Comparison of ENCODE assay signal across 21 mouse cellular contexts in genomic region chr12:100134395-100134936, GRCm38 (mm10). TPM values are rescaled to one million over a fixed set of nuclear protein-coding genes. Genes with fewer than 3 reads are reported as not detected.
DNase-seq lines count a peak whose midpoint lies in the region; ATAC-seq and TF ChIP-seq lines count a peak whose summit lies in the region.
"Had no signal": no experiment of that assay in that cellular context is flagged by ENCODE, and none has a peak within 500 bp of the region (broad histone marks: within the 10 kb centered on the region; RNA-seq: fewer than 3 reads in every experiment).

No protein-coding gene starts in this region.

- no peaks in the 10 kb centered on the region; the same call in 1 of the 2 replicates for H3K4me1 ChIP-seq in hindbrain, embryonic 12.5 days
- H3K4me1 ChIP-seq: embryonic facial prominence, embryonic 12.5 days; limb, embryonic 13.5 days; neural tube, embryonic 12.5 days had no signal

- peak overlapping the region; percentile 32; the same call in 1 of the 2 replicates for H3K4me3 ChIP-seq in layer of hippocampus, adult 2 months
- no peak overlapping the region for H3K4me3 ChIP-seq in hindbrain, embryonic 12.5 days
- H3K4me3 ChIP-seq: embryonic facial prominence, embryonic 12.5 days; erythroblast, embryonic 14.5 days; gastrocnemius, adult 2 months; heart, embryonic 10.5 days; limb, embryonic 13.5 days; liver, embryonic 13.5 days; neural tube, embryonic 12.5 days had no signal

- WGBS in hindbrain, embryonic 12.5 days = 71% methylated on average over 11 of the region's 11 CpGs

- no peak overlapping the region for H3K4me2 ChIP-seq in hindbrain, embryonic 12.5 days (replicated peaks)
- H3K4me2 ChIP-seq: embryonic facial prominence, embryonic 12.5 days; limb, embryonic 13.5 days; liver, embryonic 13.5 days; lung, embryonic 14.5 days; neural tube, embryonic 12.5 days had no signal

- H3K27ac ChIP-seq in layer of hippocampus, adult 2 months = peak overlapping the region; percentile 78
- H3K27ac ChIP-seq in hindbrain, embryonic 12.5 days = 0 out of 2 replicates have a peak overlapping the region, but pooled peaks have one; percentile 30
- H3K27ac ChIP-seq: embryonic facial prominence, embryonic 12.5 days; gastrocnemius, adult 2 months; heart, embryonic 10.5 days; limb, embryonic 13.5 days; liver, embryonic 13.5 days; neural tube, embryonic 12.5 days had no signal

- H3K36me3 ChIP-seq in hindbrain, embryonic 12.5 days = peaks cover 82% of the 10 kb centered on the region

- intact Hi-C loops in heart, postnatal 36 days (cut with DNase I) = no loop called here

- peak; percentile 77 to 78 for DNase-seq in cerebellum, postnatal 14 days
- no peak for DNase-seq in cerebellum, adult 8-10 months
- no peak for DNase-seq in layer of hippocampus, adult 2 months (ENCODE audit: low spot score in 2 of 2)
- no peak for DNase-seq in layer of hippocampus, adult 9-11 months
- DNase-seq in retina, postnatal 1 day = peak; percentile 69
- DNase-seq in heart, postnatal 36 days = no peak
- DNase-seq: gastrocnemius, adult 2 months; heart, postnatal 10 days; kidney, adult 9 months; kidney, postnatal 4 days; liver, embryonic 13.5 days; lung, embryonic 14.5 days; lung, postnatal 36 days; thymus, postnatal 25 days had no signal

- TF ChIP-seq CTCF in layer of hippocampus, adult 2 months (conservative IDR thresholded peaks at IDR 0.05) = no peak

- no peaks in the 10 kb centered on the region for H3K9me3 ChIP-seq in hindbrain, embryonic 12.5 days (replicated peaks)
- H3K9me3 ChIP-seq: embryonic facial prominence, embryonic 12.5 days; heart, embryonic 10.5 days; limb, embryonic 13.5 days; liver, embryonic 13.5 days; neural tube, embryonic 12.5 days had no signal

- H3K9ac ChIP-seq in hindbrain, embryonic 12.5 days = no peak overlapping the region
- H3K9ac ChIP-seq: embryonic facial prominence, embryonic 12.5 days; limb, embryonic 13.5 days; liver, embryonic 13.5 days; lung, embryonic 14.5 days; neural tube, embryonic 12.5 days had no signal

- peak; percentile 57; the same call in 1 of the 2 replicates for ATAC-seq in hindbrain, embryonic 12.5 days (ENCODE audit: low FRiP score)
- ATAC-seq: inflammation-experienced regulatory T-cells, adult 6 months had no signal

- no peaks in the 10 kb centered on the region for H3K27me3 ChIP-seq in hindbrain, embryonic 12.5 days
- H3K27me3 ChIP-seq: embryonic facial prominence, embryonic 12.5 days; limb, embryonic 13.5 days; liver, embryonic 13.5 days; neural tube, embryonic 12.5 days had no signal

RNA-seq across cellular contexts. Expression of gene Psmc1, which starts 24.5 kb away (rescaled TPM):
- total RNA-seq in layer of hippocampus, adult 2 months (2021) = 100 to 1,000 TPM; 185 to 207 TPM
- polyA plus RNA-seq in hindbrain, embryonic 12.5 days (2016; fragmentation: Nextera tagmentation; extraction: Ambion mirVana) = 308 and 324 TPM in 2 replicates
- total RNA-seq in heart, postnatal 36 days (2021) = 100 to 1,000 TPM; 129 to 147 TPM

RNA-seq across cellular contexts. Expression of gene Nrde2, which starts 25.0 kb away (rescaled TPM):
- total RNA-seq in layer of hippocampus, adult 2 months (2021) = 10 to 100 TPM; 23.8 to 24.3 TPM
- polyA plus RNA-seq in hindbrain, embryonic 12.5 days (2016; fragmentation: Nextera tagmentation; extraction: Ambion mirVana) = 15.6 and 16.7 TPM in 2 replicates
- total RNA-seq in heart, postnatal 36 days (2021) = 10 to 100 TPM; 10.4 to 11.5 TPM

Comparison
In these comparisons a context has a peak if more than half of its experiments do, and no peak if none do; other contexts are left out.
1. DNase-seq: peak in cerebellum, postnatal 14 days (2 of 2) and retina, postnatal 1 day (single experiment); none in cerebellum, adult 8-10 months (single experiment), layer of hippocampus, adult 2 months (0 of 2), layer of hippocampus, adult 9-11 months (single experiment) and heart, postnatal 36 days (0 of 2).